9 mouse cellular contexts compared by ENCODE assay signal in the genomic region with DNA sequence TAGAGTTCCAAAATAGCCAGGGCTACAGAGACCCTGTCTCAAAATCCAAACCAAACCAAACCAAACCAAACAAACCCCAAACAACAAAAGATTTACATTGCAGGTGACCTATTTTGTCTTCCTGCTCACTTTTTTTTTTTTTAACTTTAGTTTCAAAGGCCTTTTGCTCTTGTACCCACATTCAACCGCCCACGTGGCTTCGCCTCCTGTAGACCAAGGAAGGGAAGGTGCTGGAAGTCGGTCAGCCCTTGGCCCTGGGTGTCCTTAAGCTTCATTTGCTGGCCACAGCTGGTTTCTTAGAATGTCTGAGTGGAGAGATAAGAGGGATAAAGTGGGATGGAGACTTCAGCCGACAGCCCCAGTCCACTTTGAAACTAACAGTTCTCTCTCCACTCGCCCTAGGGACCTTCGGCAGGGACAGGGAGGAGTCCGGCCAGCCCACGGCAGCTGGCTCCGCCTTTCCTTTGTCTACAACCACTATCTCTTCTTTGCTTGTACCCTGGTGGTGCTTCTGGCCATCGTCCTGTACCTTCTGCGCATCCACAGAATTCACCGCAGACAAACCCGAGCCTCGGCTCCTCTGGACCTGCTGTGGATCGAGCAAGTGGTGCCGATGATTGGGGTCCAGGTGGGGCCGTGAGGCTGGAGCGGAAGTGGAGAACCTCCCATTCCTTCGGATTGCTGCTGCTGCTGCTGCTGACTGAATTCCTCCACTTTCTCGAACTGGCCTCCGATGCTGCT. TPM values are rescaled to one million over a fixed set of nuclear protein-coding genes. Genes with fewer than 3 reads are reported as not detected.
DNase-seq lines count a peak whose midpoint lies in the region; ATAC-seq and TF ChIP-seq lines count a peak whose summit lies in the region.
"Had no signal": no experiment of that assay in that cellular context is flagged by ENCODE, and none has a peak within 500 bp of the region (broad histone marks: within the 10 kb centered on the region; RNA-seq: fewer than 3 reads in every experiment).

No protein-coding gene starts in this region.

- DNase-seq in kidney, postnatal 10 days: peak; percentile 42
- no peak for DNase-seq in kidney, adult 18-20 months
- DNase-seq in forebrain, embryonic 11.5 days (ENCODE audit: low spot score): no peak
- DNase-seq in intestine, embryonic 14.5 days (ENCODE audit: low spot score): peak; percentile 68
- peak; percentile 41 for DNase-seq in ovary, postnatal 36 days (ENCODE audit: low spot score)
- no peak for DNase-seq in left cerebral cortex, postnatal 10 days (ENCODE audit: extremely low spot score in 1 of 2, low spot score in 2 of 2)
- DNase-seq in lung, adult 2 months: no peak

- no peaks in the 10 kb centered on the region for H3K9me3 ChIP-seq in forebrain, embryonic 11.5 days (ENCODE audit: control insufficient read depth, low read length)
- no peaks in the 10 kb centered on the region for H3K9me3 ChIP-seq in intestine, embryonic 14.5 days (ENCODE audit: control insufficient read depth, low read length)

- H3K36me3 ChIP-seq in forebrain, embryonic 11.5 days (ENCODE audit: control insufficient read depth, insufficient read depth, low read length): no peaks in the 10 kb centered on the region
- H3K36me3 ChIP-seq in intestine, embryonic 14.5 days (ENCODE audit: control insufficient read depth, insufficient read depth, low read length): peaks cover 56% of the 10 kb centered on the region

- H3K9ac ChIP-seq in forebrain, embryonic 11.5 days (ENCODE audit: low read length): peak overlapping the region; percentile 57
- peak overlapping the region; percentile 43; the same call in 1 of the 2 replicates for H3K9ac ChIP-seq in intestine, embryonic 14.5 days (ENCODE audit: low read length)
- H3K9ac ChIP-seq: liver, embryonic 14.5 days had no signal

- H3K4me3 ChIP-seq in forebrain, embryonic 11.5 days (ENCODE audit: low read depth, low read length): peak overlapping the region; percentile 14; the same call in 1 of the 2 replicates
- H3K4me3 ChIP-seq in intestine, embryonic 14.5 days (ENCODE audit: low read depth, low read length): peak overlapping the region; percentile 27
- H3K4me3 ChIP-seq in lung, adult 2 months (replicated peaks; ENCODE audit: extremely low read depth, low read depth, low read length): no peak overlapping the region

- intact Hi-C loops in left cerebral cortex, postnatal 10 days (cut with DNase I): loop anchor here (10.0 kb wide), 1 partner anchor 335 kb away; a partner anchor contains a TSS

- no peak for TF ChIP-seq CTCF in lung, adult 2 months (IDR thresholded peaks at IDR 0.05; ENCODE audit: insufficient read depth, low read length)

- H3K27me3 ChIP-seq in forebrain, embryonic 11.5 days (ENCODE audit: control insufficient read depth, insufficient read depth, low read length): no peaks in the 10 kb centered on the region
- H3K27me3 ChIP-seq in intestine, embryonic 14.5 days (replicated peaks; ENCODE audit: control insufficient read depth, insufficient read depth, low read length): no peaks in the 10 kb centered on the region

- 45% methylated on average over 22 of the region's 22 CpGs for WGBS in forebrain, embryonic 11.5 days
- WGBS in intestine, embryonic 14.5 days: 36% methylated on average over 22 of the region's 22 CpGs
- 53% methylated on average over 22 of the region's 22 CpGs for WGBS in lung, adult 2 months

- 0 out of 2 replicates have a peak, but pooled peaks cover 3% of the 10 kb centered on the region for H3K4me1 ChIP-seq in forebrain, embryonic 11.5 days (replicated peaks; ENCODE audit: control insufficient read depth, insufficient read depth, low read length)
- H3K4me1 ChIP-seq in intestine, embryonic 14.5 days (replicated peaks; ENCODE audit: control insufficient read depth, insufficient read depth, low read length): no peaks in the 10 kb centered on the region
- no peaks in the 10 kb centered on the region for H3K4me1 ChIP-seq in lung, adult 2 months (ENCODE audit: control insufficient read depth, insufficient read depth, low read length)

- H3K27ac ChIP-seq in forebrain, embryonic 11.5 days (ENCODE audit: low read depth, low read length): no peak overlapping the region
- H3K27ac ChIP-seq in intestine, embryonic 14.5 days (ENCODE audit: low read depth): no peak overlapping the region; the same call in 1 of the 2 replicates
- H3K27ac ChIP-seq: liver, embryonic 14.5 days had no signal

- no peak for TF ChIP-seq POLR2A in lung, adult 2 months (IDR thresholded peaks at IDR 0.05; ENCODE audit: borderline replicate concordance, extremely low read depth, low read depth, low read length)

- peak overlapping the region; percentile 48; the same call in 1 of the 2 replicates for H3K4me2 ChIP-seq in forebrain, embryonic 11.5 days (ENCODE audit: low read depth, low read length, severe bottlenecking)
- H3K4me2 ChIP-seq in intestine, embryonic 14.5 days (ENCODE audit: low read length): peak overlapping the region; percentile 47

- ATAC-seq in forebrain, embryonic 11.5 days (replicated peaks; ENCODE audit: low FRiP score): no peak
- ATAC-seq in intestine, embryonic 14.5 days (replicated peaks; ENCODE audit: low FRiP score, low TSS enrichment, low read depth): no peak
- no peak for ATAC-seq in cerebellum, adult (ENCODE audit: insufficient number of reproducible peaks, low FRiP score, low TSS enrichment)

RNA-seq across cellular contexts. Expression of a gene that starts 23.3 kb away (rescaled TPM):
- 12.5 and 13.7 TPM in 2 replicates for polyA plus RNA-seq in forebrain, embryonic 11.5 days (2014; fragmentation: Nextera tagmentation; extraction: Ambion mirVana)
- 20.6 and 21.2 TPM in 2 replicates for polyA plus RNA-seq in intestine, embryonic 14.5 days (2014; fragmentation: Nextera tagmentation; extraction: Ambion mirVana)
- total RNA-seq in left cerebral cortex, postnatal 10 days (2021): 1 to 10 TPM; 3.1 to 3.7 TPM
- polyA plus RNA-seq in lung, adult 2 months (2012; rRNA removed): 2.6 and 4.8 TPM in 2 replicates

RNA-seq across cellular contexts. Expression of a gene that starts 23.3 kb away (rescaled TPM):
- 12.4 and 13.6 TPM in 2 replicates for polyA plus RNA-seq in forebrain, embryonic 11.5 days (2014; fragmentation: Nextera tagmentation; extraction: Ambion mirVana)
- polyA plus RNA-seq in intestine, embryonic 14.5 days (2014; fragmentation: Nextera tagmentation; extraction: Ambion mirVana): 9.9 and 10.0 TPM in 2 replicates
- 10 to 100 TPM; 17.6 to 22.1 TPM for total RNA-seq in left cerebral cortex, postnatal 10 days (2021)
- 7.8 and 10.4 TPM in 2 replicates for polyA plus RNA-seq in lung, adult 2 months (2012; rRNA removed)

RNA-seq across cellular contexts. Expression of a gene that starts 40.0 kb away (rescaled TPM):
- 10.7 and 11.8 TPM in 2 replicates for polyA plus RNA-seq in forebrain, embryonic 11.5 days (2014; fragmentation: Nextera tagmentation; extraction: Ambion mirVana)
- 15.5 and 16.5 TPM in 2 replicates for polyA plus RNA-seq in intestine, embryonic 14.5 days (2014; fragmentation: Nextera tagmentation; extraction: Ambion mirVana)
- total RNA-seq in left cerebral cortex, postnatal 10 days (2021): 10 to 100 TPM; 24.6 to 25.7 TPM
- 3.4 and 4.1 TPM in 2 replicates for polyA plus RNA-seq in lung, adult 2 months (2012; rRNA removed)

RNA-seq across cellular contexts. Expression of a gene that starts 52.5 kb away (rescaled TPM):
- not detected in 2 replicates for polyA plus RNA-seq in forebrain, embryonic 11.5 days (2014; fragmentation: Nextera tagmentation; extraction: Ambion mirVana)
- polyA plus RNA-seq in intestine, embryonic 14.5 days (2014; fragmentation: Nextera tagmentation; extraction: Ambion mirVana): 3.8 and 5.3 TPM in 2 replicates
- under 1 TPM; 0.16 to 0.32 TPM for total RNA-seq in left cerebral cortex, postnatal 10 days (2021)
- polyA plus RNA-seq in lung, adult 2 months (2012; rRNA removed): 0.01 and 0.13 TPM in 2 replicates

RNA-seq across cellular contexts. Expression of a gene that starts 54.8 kb away (rescaled TPM):
- 12.1 and 12.6 TPM in 2 replicates for polyA plus RNA-seq in forebrain, embryonic 11.5 days (2014; fragmentation: Nextera tagmentation; extraction: Ambion mirVana)
- polyA plus RNA-seq in intestine, embryonic 14.5 days (2014; fragmentation: Nextera tagmentation; extraction: Ambion mirVana): 18.6 and 21.4 TPM in 2 replicates
- 10 to 100 TPM; 34.7 to 38.3 TPM for total RNA-seq in left cerebral cortex, postnatal 10 days (2021)
- 62.9 and 74.4 TPM in 2 replicates for polyA plus RNA-seq in lung, adult 2 months (2012; rRNA removed)

Comparison
In these comparisons a context has a peak if more than half of its experiments do, and no peak if none do; other contexts are left out.
1. DNase-seq: peak in kidney, postnatal 10 days (single experiment), intestine, embryonic 14.5 days (single experiment) and ovary, postnatal 36 days (single experiment); none in kidney, adult 18-20 months (single experiment), forebrain, embryonic 11.5 days (single experiment), left cerebral cortex, postnatal 10 days (0 of 2) and lung, adult 2 months (single experiment).